Mouse (Mus musculus) gastrocnemius, adult 8-10 months (tissue): ENCODE measurements around the gene Gart. TPM values are rescaled to one million over a fixed set of nuclear protein-coding genes. Genes with fewer than 3 reads are reported as not detected.

ENCODE experiments used
- total RNA-seq, 4 experiments: library from RNA; stranded (reverse); gene quantifications; 2 replicates each; pipeline ENCODE4 v1.2.4; 2022

Gene Gart
- total RNA-seq, 4 experiments from 2014 or later: 59.7 to 64.2 (median 61.5) TPM

Other genes starting within 250 kb of the Gart start
- 1 to 10 TPM; 4.4 to 6.4 (median 5.0) TPM for gene Il10rb, start 240.8 kb downstream of the Gart start, total RNA-seq
- 10 to 100 TPM in 1 of 4 experiments, 1 to 10 TPM in 3; 8.4 to 10.3 (median 8.6) TPM for gene Ifnar1, start 161.7 kb downstream of the Gart start, total RNA-seq
- 10 to 100 TPM; 44.2 to 57.1 (median 54.9) TPM for gene Ifngr2, start 99.9 kb downstream of the Gart start, total RNA-seq
- gene Tmem50b, start 49.2 kb downstream of the Gart start, total RNA-seq: 10 to 100 TPM; 12.0 to 14.8 (median 13.2) TPM
- 10 to 100 TPM; 17.2 to 20.8 (median 19.4) TPM for gene Dnajc28, start 27.9 kb downstream of the Gart start, total RNA-seq
- gene Son, start 554 bp upstream of the Gart start, total RNA-seq: 100 to 1,000 TPM in 2 of 4 experiments, 10 to 100 TPM in 2; 86.2 to 107 (median 101) TPM
- 1 to 10 TPM in 1 of 4 experiments, under 1 TPM in 3; 0.49 to 1.0 (median 0.60) TPM for gene Donson, start 41.8 kb upstream of the Gart start, total RNA-seq
- 10 to 100 TPM; 13.2 to 19.2 (median 15.8) TPM for gene Cryzl1, start 82.0 kb upstream of the Gart start, total RNA-seq
- 10 to 100 TPM; 64.0 to 77.0 (median 70.7) TPM for gene Itsn1, start 82.3 kb upstream of the Gart start, total RNA-seq